Mouse (Mus musculus) G1E (cell line): ENCODE results near the gene Adap1. TPM values are rescaled to one million over a fixed set of nuclear protein-coding genes. Genes with fewer than 3 reads are reported as not detected.

ENCODE experiments used
- ATAC-seq: 2 replicates; pipeline ENCODE4 v1.8.0; 2016; ENCODE audit warnings: mild to moderate bottlenecking; ENCODE audit not compliant: insufficient number of reproducible peaks, poor library complexity, low FRiP score, severe bottlenecking; ENCODE audit errors: extremely low read depth
- DNase-seq: peaks from one replicate; pipeline ENCODE4 v3.0.0; 2012; ENCODE audit warnings: low spot score
- H3K27me3 ChIP-seq: 2 replicates; pipeline ENCODE4 v1.6.1; 2012; ENCODE audit warnings: mild to moderate bottlenecking, low read length, inconsistent platforms; ENCODE audit not compliant: insufficient read depth
- H3K36me3 ChIP-seq: replicated peaks from 2 replicates; pipeline ENCODE3; 2012; ENCODE audit warnings: mild to moderate bottlenecking, inconsistent platforms
- H3K4me1 ChIP-seq: 2 replicates; pipeline ENCODE4 v1.6.1; 2012; ENCODE audit warnings: low read depth, low read length, inconsistent platforms, mixed read lengths; ENCODE audit not compliant: insufficient read depth
- H3K4me3 ChIP-seq: 2 replicates; pipeline ENCODE4 v1.5.1; 2012; ENCODE audit warnings: low read depth, mild to moderate bottlenecking, inconsistent platforms, low read length, moderate library complexity, mixed read lengths
- H3K9me3 ChIP-seq: replicated peaks from 2 replicates; pipeline ENCODE4 v1.6.1; 2012; ENCODE audit warnings: inconsistent platforms
- CTCF ChIP-seq: IDR thresholded peaks from 2 replicates; pipeline ENCODE4 v1.5.1; 2012; ENCODE audit warnings: low read depth, low read length, inconsistent platforms, mixed read lengths
- GATA1 ChIP-seq: IDR thresholded peaks from 2 replicates; pipeline ENCODE4 v1.6.1; 2012; ENCODE audit warnings: borderline replicate concordance, low read length, inconsistent platforms, mixed read lengths
- GATA2 ChIP-seq: IDR thresholded peaks from 2 replicates; pipeline ENCODE4 v1.6.1; 2012; ENCODE audit warnings: low read depth, low read length, inconsistent platforms, borderline replicate concordance
- POLR2AphosphoS5 ChIP-seq: IDR thresholded peaks from 2 replicates; pipeline ENCODE4 v1.6.1; 2012; ENCODE audit warnings: low read depth, low read length, inconsistent platforms; ENCODE audit not compliant: insufficient replicate concordance
- TAL1 ChIP-seq: conservative IDR thresholded peaks from 2 replicates; pipeline ENCODE4 v1.6.1; 2012; ENCODE audit warnings: low read depth, low read length, inconsistent platforms, mixed read lengths
- polyA plus RNA-seq: library from polyadenylated mRNA; stranded (reverse); fragments of >175 nt; gene quantifications from 2 replicates; pipeline ENCODE4 v1.2.3, GENCODE M21; 2012
- total RNA-seq, 2 experiments: library from RNA; stranded (forward) in 1 of 2; stranded (reverse) in 1 of 2; fragments of 200-1000 nt in 1 of 2; fragments of >200 nt in 1 of 2; fragmentation: Nextera tagmentation in 1 of 2; gene quantifications; 2 replicates each; pipeline ENCODE4 v1.2.3; 2014 to 2017

Gene Adap1
- total RNA-seq (2014; fragmentation: Nextera tagmentation) (1.2 and 2.3 TPM in 2 replicates), total RNA-seq (2017) (1.3 and 1.4 TPM in 2 replicates), polyA plus RNA-seq (1.7 and 1.8 TPM in 2 replicates)

DNA sequence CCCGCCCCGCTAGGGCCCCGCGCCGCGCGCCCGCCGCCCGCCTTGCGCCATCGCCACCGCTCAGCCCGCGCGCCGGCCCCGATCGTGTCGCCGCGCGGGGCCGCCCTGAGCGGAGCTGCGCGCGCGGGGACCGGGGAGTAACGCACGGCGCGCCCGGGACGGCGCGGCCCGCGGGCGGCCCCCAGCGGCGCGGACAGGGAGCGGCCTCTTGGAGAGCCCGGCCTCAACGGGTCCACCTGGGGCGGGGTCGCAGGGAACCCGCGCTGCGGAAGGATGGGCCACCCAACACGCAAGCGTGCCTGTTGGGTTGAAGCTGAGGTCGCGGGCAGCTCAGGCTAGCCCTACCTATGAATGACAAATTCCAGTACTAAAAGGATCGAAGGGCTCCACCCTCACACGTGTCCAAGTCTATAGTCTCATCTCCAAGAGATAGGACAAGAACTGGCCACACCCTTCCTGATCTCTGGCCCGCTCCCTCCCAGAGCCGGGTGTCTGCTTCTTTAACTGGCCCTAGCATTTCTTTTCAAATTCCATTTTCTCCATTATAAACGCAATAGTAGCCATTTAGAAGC, at the start of gene Adap1:
Adap1 (minus strand) TSS at position 228 of the 572 bp plus-strand sequence.
- ATAC-seq: no peak; the same call in 1 of the 2 replicates
- Histone ChIP-seq H3K36me3 (no peaks in the 10 kb centered on the region), H3K9me3 (no peaks in the 10 kb centered on the region; the same call in 1 of the 2 replicates), H3K4me3 (peak within 1 kb of the TSS; percentile 64), H3K27me3 (peaks cover 85% of the 10 kb centered on the region), H3K4me1 (peaks cover 16% of the 10 kb centered on the region)
- DNase-seq: no peak
- TF ChIP-seq GATA1 (no peak), CTCF (no peak), POLR2AphosphoS5 (no peak), GATA2 (no peak), TAL1 (no peak)

DNA sequence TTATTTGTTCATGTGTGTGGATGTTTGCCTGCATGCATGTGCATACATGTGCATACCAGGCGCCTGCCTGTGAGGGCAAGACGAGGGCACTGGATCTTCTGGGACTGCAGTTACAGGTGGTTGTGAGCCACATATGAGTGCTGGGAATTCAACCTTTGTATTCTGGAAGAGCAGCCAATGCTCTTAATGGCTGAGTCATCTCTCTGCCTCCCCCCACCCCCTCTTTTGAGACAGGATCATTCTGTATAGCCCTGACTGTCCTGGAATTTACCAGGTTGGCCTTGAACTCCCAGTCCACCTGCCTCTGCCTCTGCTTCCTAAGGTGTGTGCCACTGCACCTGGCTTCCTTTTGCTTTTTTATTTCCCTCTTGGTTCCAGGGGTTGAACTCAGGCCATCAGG, 49.4 kb upstream of the Adap1 start:
- no peak for DNase-seq
- TF ChIP-seq POLR2AphosphoS5: no peak
- TF ChIP-seq TAL1: no peak
- TF ChIP-seq CTCF: no peak
- no peak for TF ChIP-seq GATA1
- no peak for TF ChIP-seq GATA2
- no peaks in the 10 kb centered on the region for H3K9me3 ChIP-seq
- H3K36me3 ChIP-seq: peaks cover 28% of the 10 kb centered on the region
- no peak overlapping the region for H3K4me3 ChIP-seq
- H3K4me1 ChIP-seq: peaks cover 98% of the 10 kb centered on the region
- ATAC-seq: no peak
- H3K27me3 ChIP-seq: no peaks in the 10 kb centered on the region

DNA sequence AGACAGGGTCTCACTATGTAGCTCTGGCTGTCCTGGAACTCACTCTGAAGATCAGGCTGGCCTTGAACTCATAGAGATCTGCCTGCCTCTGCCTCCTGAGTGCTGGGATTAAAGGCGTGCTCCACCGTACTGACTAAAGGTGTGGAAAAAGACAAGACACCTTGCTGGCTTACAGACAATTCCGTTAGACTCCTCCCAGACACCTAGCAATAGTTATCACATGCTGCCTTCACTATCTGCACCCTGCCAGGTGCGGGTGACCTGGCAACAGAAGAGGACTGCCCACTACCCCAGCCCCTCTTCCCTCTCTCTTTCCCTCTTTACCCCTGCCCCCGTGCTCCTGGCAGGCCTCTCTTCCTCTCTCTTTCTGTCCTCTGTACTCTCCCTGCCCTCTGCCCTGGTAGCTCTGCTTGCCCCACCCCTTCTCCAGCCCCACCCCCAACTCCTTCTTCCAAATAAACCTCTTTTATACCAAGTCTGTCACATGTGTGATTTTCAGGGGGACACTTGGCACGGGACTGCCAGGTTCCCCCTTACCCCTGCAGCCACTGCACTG, 48.5 kb upstream of the Adap1 start:
- DNase-seq (no peak), ATAC-seq (no peak)
- peaks cover 95% of the 10 kb centered on the region for H3K4me1 ChIP-seq
- H3K4me3 ChIP-seq: no peak overlapping the region; the same call in 1 of the 2 replicates
- H3K36me3 ChIP-seq: peaks cover 34% of the 10 kb centered on the region
- H3K9me3 ChIP-seq: no peaks in the 10 kb centered on the region
- TF ChIP-seq POLR2AphosphoS5 (no peak), GATA2 (no peak), CTCF (no peak), TAL1 (no peak), GATA1 (no peak)
- H3K27me3 ChIP-seq: no peaks in the 10 kb centered on the region

DNA sequence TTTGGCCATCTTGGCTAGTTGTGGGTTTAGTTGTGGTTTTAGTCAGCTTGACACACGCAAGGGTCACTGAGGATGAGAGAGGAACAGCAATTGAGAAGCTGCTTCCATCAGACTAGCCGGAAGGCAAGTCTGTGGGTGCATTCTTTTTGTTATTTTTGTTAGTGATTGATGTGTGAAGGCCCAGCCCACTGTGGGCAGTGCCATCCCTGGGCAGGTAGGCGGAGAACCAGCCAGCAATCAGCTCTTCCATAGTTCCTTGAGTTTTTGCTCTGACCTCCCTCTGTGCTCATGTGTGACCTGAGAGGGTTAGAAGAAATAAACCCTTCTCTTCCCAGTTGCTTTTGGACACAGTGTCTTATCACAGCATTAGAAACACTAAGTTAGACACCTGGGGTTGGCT, 47.7 kb upstream of the Adap1 start:
- ATAC-seq (no peak), DNase-seq (no peak)
- H3K9me3 ChIP-seq: no peaks in the 10 kb centered on the region
- peaks cover 96% of the 10 kb centered on the region for H3K4me1 ChIP-seq
- no peaks in the 10 kb centered on the region for H3K27me3 ChIP-seq
- no peak overlapping the region for H3K4me3 ChIP-seq
- H3K36me3 ChIP-seq: peaks cover 42% of the 10 kb centered on the region
- no peak for TF ChIP-seq TAL1
- no peak for TF ChIP-seq POLR2AphosphoS5
- TF ChIP-seq CTCF: no peak
- TF ChIP-seq GATA1: no peak
- TF ChIP-seq GATA2: no peak

DNA sequence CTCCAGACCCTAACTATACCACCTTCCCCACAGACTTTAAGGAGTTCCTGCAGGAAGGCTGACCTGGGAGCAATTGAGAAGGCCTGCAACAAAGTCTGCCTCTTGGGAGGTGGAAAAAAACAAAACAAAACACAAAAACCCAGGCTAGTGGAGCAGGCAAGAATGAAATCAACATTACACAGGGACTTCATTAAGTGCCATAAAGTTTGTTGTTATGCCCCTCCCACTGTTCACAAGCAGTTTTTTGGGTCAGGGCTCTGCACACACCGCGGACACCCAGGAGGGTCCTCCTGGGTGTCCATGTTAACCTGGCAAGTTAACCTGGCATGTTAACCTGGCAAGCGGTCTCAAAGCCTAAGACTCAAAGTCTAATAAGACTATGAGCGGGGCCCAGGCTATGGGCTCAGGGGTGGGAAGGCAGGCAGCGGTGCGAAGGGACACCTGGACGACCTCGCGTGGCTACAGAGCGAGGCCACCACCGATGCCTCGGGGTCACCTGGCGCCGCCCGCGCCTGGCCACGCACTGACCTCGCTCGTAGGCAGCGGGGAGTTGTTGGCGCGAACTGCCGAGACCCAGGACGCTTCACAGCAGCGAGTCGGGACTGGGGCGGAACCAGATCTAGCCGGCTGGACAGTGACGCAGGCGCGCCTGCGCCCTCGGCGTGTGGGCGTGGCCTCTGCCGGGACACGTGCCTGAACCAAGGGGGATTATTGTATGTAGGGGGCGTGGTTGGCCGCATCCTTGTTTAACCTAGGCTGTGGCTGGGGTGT, 46.4 kb upstream of the Adap1 start:
- peak; percentile 69 for ATAC-seq
- no peak for TF ChIP-seq GATA2
- peak; percentile 40; the same call in 1 of the 2 replicates for TF ChIP-seq POLR2AphosphoS5
- Histone ChIP-seq H3K36me3 (peaks cover 54% of the 10 kb centered on the region), H3K4me3 (peak overlapping the region; percentile 86), H3K27me3 (no peaks in the 10 kb centered on the region), H3K9me3 (no peaks in the 10 kb centered on the region), H3K4me1 (peaks cover 96% of the 10 kb centered on the region)
- peak; percentile 91 for DNase-seq

DNA sequence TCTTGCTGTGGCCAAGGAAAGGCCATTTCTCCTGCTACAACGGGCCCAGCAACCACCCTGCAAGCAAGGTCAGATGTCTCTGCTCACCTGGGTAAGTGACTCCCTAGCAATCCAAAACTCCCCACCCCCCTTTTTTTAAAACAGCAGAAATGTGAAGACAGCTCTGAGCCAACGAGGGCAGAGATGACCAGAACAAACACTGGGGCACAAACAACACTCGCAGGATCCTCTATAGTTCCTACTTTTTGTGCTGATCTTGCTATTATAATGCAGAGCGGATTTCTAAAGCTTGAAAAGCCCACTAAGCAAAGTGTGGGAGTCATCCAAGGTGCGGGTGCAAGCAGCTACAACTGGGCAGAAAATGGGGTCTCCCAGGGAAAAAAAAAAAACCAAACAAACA, 45.7 kb upstream of the Adap1 start:
- TF ChIP-seq GATA1 (no peak), TAL1 (no peak), POLR2AphosphoS5 (no peak), CTCF (no peak), GATA2 (no peak)
- DNase-seq: no peak
- no peak for ATAC-seq
- Histone ChIP-seq H3K4me3 (peak overlapping the region; percentile 86; the same call in 1 of the 2 replicates), H3K4me1 (peaks cover 96% of the 10 kb centered on the region), H3K36me3 (peaks cover 49% of the 10 kb centered on the region), H3K9me3 (no peaks in the 10 kb centered on the region), H3K27me3 (no peaks in the 10 kb centered on the region)
